Mouse (Mus musculus) embryo, embryonic 11.5 days (tissue): ENCODE data around the gene Aph1a.
"Not testable (repeated sequence)": the region's sequence is repeated elsewhere in the genome, so short reads cannot be mapped to it uniquely, and the experiment has no call there.

Source experiments
- DNase-seq: peaks from one replicate; pipeline ENCODE4 v3.0.0-alpha.2; 2012; ENCODE audit warnings: low read depth, low spot score

Gene Aph1a

GRCm38 (mm10) chr3:95893606-95894316 is at the start of gene Aph1a:
Aph1a (plus strand) TSS chr3:95893969.
- peak; percentile 91 for DNase-seq

DNA sequence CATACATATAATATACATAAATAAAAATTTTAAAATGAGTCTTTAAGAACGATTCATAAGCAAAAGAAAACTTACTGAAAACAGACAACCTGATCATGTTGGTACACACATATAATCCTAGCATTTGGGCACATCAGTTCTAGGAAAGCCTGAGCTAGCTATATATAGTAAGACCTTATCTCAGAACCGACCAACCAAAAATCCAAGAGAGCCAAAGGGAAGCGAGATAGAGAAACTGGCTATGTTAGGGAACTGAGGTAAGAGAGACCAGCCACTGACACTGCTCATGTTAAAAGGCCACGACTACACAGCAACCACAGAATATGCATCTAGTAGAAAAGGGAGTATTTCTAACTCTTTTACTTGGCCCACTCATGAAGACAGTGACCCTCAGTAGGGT is 43.2 kb upstream of the Aph1a start:
- no peak for DNase-seq

DNA sequence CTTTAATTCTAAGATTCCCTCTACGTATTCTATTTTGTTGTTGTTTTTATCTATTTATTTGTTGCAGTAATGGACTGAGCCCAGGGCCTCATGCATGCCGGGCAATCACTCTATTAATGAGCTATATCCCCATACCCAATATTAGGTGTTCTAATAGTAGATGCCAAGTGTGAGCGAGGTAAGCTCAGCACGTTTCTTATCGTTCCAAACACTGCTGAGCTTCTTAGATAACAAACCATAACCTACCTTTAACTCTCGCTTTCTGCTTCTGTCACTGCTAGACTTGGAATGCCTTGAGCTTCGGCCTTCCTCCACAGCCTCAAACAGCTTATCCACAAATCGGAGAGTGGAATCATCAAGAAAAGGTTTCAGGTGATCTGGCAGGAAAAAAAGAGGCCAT is 42.5 kb upstream of the Aph1a start:
- DNase-seq: no peak

- peak; percentile 87 for DNase-seq
Observed at GRCm38 (mm10) chr3:95855502-95856089, 38.2 kb upstream of the Aph1a start, which contains the start of gene Prpf3. Prpf3 (minus strand) TSS chr3:95855885.

GRCm38 (mm10) chr3:95856115-95856514 is 37.7 kb upstream of the Aph1a start:
- DNase-seq: no peak

GRCm38 (mm10) chr3:95857050-95857449 is 36.7 kb upstream of the Aph1a start:
- not testable (repeated sequence) for DNase-seq

GRCm38 (mm10) chr3:95858278-95858677 is 35.5 kb upstream of the Aph1a start:
- DNase-seq: not testable (repeated sequence)

GRCm38 (mm10) chr3:95860323-95860722 is 33.4 kb upstream of the Aph1a start:
- DNase-seq: no peak

DNA sequence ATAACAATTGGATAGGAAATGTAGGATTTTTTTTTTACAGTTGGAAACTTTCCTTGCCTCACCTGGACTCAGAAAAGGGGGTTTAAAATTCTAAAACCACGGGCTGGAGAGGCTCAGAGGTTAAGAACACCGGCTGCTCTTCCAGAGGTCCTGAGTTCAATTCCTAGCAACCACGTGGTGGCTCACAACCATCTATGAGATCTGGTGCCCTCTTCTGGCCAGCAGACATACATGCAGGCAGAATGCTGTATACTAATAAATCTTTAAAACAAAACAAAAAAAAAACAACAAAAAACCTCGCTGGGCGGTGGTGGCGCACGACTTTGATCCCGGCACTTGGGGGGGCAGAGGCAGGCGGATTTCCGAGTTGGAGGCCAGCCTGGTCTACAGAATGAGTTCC is 32.6 kb upstream of the Aph1a start:
- DNase-seq: no peak

GRCm38 (mm10) chr3:95861796-95862195 is 32.0 kb upstream of the Aph1a start:
- DNase-seq: no peak

DNA sequence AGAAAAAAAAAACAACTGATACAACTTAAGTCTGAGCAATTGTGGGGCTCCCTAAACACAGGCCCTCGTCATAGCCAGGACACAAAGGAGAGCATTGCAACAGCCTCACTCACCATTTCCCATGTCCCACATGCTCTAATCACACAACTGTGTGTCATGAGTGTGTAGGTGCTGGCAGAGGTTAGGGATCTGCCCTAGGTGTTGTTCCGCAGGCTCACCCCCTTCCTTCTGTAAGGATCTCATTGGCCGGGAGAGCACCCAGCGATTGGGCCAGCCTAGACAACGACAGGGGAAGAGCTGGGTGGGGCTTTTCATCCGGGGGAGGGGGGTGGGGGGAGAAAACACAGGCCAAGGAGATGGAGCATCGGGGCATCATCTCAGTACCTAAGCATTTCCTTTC is 30.2 kb upstream of the Aph1a start:
- DNase-seq: no peak

- DNase-seq: no peak
Observed at GRCm38 (mm10) chr3:95865050-95865449, 28.7 kb upstream of the Aph1a start.

DNA sequence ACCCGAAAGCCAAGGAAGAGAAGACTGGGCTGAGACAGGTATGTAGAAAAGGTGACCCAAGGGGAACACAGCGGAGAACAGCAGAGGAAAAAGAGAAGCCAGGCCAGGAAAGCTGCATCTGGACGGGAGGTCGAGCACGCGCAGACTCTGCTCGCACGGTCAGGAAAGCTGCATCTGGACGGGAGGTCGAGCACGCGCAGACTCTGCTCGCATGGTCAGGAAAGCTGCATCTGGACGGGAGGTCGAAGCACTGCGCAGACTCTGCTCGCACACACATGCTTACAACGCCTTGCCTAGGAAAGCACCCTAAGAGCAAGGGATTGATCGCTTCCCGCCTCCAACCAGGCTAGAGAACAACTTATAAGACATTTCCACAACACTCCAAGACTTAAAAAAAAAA is 28.2 kb upstream of the Aph1a start:
- no peak for DNase-seq

DNA sequence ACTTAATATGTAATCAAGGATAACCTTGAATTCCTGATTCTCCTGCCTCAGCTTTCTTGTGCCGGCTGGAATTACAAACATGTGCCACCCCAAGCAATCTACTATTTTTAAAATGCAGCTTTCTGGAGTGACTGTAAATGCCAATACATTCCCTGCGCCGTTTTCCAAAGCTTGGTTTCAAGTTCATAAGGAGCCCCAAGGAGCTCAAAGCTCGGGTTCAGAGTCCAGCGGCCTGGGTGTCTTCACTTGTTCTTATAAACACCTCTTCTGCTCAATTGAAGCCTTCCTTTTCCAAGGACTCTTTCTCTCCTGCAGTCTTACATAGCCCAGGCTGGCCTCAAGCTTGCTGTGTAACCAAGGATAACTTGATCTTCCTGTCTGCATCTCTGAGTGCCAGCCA is 27.7 kb upstream of the Aph1a start:
- no peak for DNase-seq

DNA sequence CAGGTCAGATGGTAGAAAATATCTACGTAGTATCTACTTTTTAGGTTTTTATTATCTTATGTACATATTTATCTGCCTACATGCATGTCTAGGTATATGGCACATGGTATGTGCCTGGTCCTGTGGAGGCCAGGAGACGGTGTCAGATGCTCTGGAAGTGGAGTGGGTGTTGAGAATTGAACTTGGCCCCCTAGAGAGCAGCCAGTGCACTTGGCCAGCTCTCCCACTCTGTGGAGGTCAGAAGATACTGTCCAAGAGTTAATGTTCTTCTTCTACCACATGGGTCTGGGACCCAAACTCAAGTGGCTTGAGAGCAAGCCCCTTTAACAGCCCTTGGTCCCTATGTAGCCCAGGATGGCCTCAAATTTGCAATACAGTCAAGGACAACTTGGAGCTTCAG is 26.4 kb upstream of the Aph1a start:
- no peak for DNase-seq

GRCm38 (mm10) chr3:95870976-95871375 is 22.8 kb upstream of the Aph1a start:
- DNase-seq: no peak

DNA sequence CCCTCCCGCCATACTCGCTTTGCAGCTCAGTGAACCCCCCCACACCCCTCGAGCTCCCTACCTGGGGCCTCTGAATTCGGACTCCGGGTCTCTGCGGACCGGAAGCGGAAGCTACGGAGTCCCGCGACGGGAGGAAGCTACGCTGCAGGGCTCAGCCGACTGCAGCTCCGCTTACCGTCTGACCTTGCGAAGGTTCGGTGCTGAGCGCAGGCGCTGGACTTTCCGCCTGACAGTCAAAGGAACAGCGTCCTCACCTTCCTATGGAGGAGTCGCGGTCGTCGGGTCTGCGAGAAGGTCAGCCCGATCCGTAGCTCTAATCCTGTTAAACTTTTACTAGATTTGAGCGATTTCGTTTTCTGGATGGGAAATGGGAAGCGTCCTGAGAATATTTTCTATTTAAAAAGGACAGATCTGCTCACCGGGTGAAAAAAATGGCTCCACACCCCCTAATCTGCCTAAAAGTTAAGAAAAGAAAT is 22.3 kb upstream of the Aph1a start, which contains the start of gene Mrps21:
Gene Mrps21 (minus strand): TSS at position 128 of the 476 bp plus-strand sequence.
- peak; percentile 73 for DNase-seq

DNA sequence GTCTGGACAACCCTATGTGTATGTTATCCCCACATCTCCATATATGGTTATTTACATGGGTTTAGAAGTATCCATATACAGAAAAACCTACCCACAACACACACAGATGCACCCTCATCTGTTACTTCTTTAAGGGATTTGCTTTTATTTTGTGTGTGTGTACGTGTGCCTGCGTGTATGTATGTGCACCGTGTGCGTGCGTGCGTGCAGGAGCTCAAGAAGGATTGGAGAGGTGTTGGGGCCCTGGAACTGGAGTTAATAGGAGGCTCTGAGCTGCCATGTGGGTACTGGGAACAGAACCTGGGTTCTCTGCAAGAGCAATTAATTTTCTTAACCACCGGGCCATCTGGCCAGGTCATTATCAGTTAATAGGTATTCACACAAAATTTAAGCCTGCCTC is 21.7 kb upstream of the Aph1a start:
- no peak for DNase-seq

GRCm38 (mm10) chr3:95879063-95879462 is 14.7 kb upstream of the Aph1a start:
- no peak for DNase-seq

GRCm38 (mm10) chr3:95881979-95882815 is 11.6 kb upstream of the Aph1a start, which contains the start of gene Ciart:
Ciart (minus strand) TSS chr3:95882251.
- peak; percentile 92 for DNase-seq

DNA sequence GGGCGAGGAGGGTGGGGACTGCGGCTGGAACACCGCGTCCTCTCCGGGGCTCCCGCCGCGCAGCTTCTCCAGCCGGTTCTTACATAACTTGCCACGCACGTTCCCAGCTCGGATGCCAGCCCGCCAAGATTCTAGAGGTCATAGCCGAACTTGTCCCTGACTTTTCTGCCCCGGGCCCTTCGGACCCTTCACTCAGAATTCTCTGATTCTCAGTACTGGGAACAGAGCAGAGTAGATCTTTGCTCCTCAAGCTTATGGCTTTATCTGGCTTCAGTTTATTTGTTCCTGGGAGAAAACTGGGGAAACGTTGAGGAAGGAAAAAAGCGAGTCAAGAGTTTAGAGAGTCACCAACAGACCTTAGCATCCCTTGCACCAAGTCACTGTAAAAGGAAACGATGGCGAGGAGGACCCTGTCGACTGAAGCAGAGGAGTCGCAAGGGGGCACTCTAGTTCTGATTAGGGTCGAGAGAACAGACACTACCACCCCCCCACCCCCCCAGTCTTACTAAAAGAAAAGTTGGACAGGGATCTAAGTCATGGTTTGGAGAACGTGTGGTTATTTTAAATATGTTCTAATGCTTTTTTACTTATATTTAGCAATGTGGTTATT is 10.8 kb upstream of the Aph1a start:
- DNase-seq: no peak

DNA sequence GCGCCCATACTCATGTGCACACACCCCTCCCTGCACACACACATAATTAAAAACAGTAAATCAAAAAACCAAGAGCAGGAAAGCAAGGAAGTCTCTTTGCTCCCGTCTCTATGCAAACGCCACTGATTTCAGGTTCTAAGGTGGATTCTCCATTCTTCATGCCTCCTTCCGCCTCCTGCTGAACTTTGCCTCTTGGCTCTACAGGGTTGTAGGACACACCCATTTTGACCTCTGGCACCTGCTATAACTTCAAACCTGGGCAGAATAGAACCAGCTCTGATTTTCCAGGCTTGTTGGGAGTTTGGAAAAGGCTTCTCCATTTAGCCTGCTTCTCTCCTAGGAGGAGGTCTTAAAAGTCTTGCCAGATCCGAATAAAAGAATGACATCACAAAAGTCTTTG is 9.4 kb upstream of the Aph1a start:
- DNase-seq: no peak
